Mouse (Mus musculus): ENCODE results near the gene Slc35f4. TPM values are rescaled to one million over a fixed set of nuclear protein-coding genes. Genes with fewer than 3 reads are reported as not detected.

Gene Slc35f4
- polyA plus RNA-seq, 1 experiment from 2014 or later: 0.13 TPM

Small RNA genes within 50 kb of the gene (microRNA-seq; reads per million reads assigned to microRNA genes)
- not detected for gene Gm22949

Measured in limb, embryonic 13.5 days (tissue).